Mouse (Mus musculus) MEL (cell line): ENCODE measurements at regions not wholly inside any gene's neighbourhood (a gene's known extent, or its start where the extent isn't known, plus 50 kb on each side); places are given as distances from the start of the nearest gene placed in this dataset.

Experiments used
- DNase-seq: peaks from one replicate; pipeline ENCODE4 v3.0.0; 2011; ENCODE audit warnings: low read depth, low spot score
- H3K27ac ChIP-seq: 2 replicates; pipeline ENCODE4 v1.5.1; 2012; ENCODE audit warnings: low read depth, mild to moderate bottlenecking, control low read depth, low read length, moderate library complexity; ENCODE audit not compliant: control insufficient read depth
- H3K27me3 ChIP-seq, 2 experiments: fragments of 150-350 bp in 1 of 2; sonication (generic) in 1 of 2; 2 replicates each; pipeline ENCODE4 v1.6.1; 2012; ENCODE audit warnings: low read length in 2 of 2, mild to moderate bottlenecking in 2 of 2, improper control_type of control experiment in 1 of 2, moderate library complexity in 1 of 2; ENCODE audit not compliant: insufficient read depth in 2 of 2, control insufficient read depth in 1 of 2
- H3K36me3 ChIP-seq, 2 experiments: 2 replicates each; pipeline ENCODE4 v1.6.1; 2012 to 2014; ENCODE audit warnings: low read length in 2 of 2, improper control_type of control experiment in 1 of 2, inconsistent platforms in 1 of 2, mild to moderate bottlenecking in 1 of 2; ENCODE audit not compliant: insufficient read depth in 2 of 2, control insufficient read depth in 1 of 2
- H3K4me1 ChIP-seq, 2 experiments: fragments of 150-350 bp in 1 of 2; sonication (generic) in 1 of 2; 2 replicates each; pipeline ENCODE4 v1.6.1; 2012; ENCODE audit warnings: low read length in 2 of 2, improper control_type of control experiment in 1 of 2, mild to moderate bottlenecking in 1 of 2; ENCODE audit not compliant: insufficient read depth in 2 of 2, control insufficient read depth in 1 of 2
- H3K4me3 ChIP-seq, 2 experiments: fragments of 150-350 bp in 1 of 2; sonication (generic) in 1 of 2; 2 replicates each; pipeline ENCODE4 v1.5.1; 2012; ENCODE audit warnings: low read depth in 2 of 2, low read length in 2 of 2, mild to moderate bottlenecking in 2 of 2, moderate library complexity in 2 of 2, control low read depth in 1 of 2, improper control_type of control experiment in 1 of 2; ENCODE audit not compliant: control insufficient read depth in 1 of 2, insufficient read depth in 1 of 2
- H3K79me2 ChIP-seq: 2 replicates; pipeline ENCODE4 v1.6.1; 2012; ENCODE audit warnings: mild to moderate bottlenecking, low read length, moderate library complexity; ENCODE audit not compliant: control insufficient read depth, poor library complexity, insufficient read depth
- H3K9ac ChIP-seq: 2 replicates; pipeline ENCODE4 v1.6.1; 2012; ENCODE audit warnings: low read depth, mild to moderate bottlenecking, control low read depth, low read length, moderate library complexity; ENCODE audit not compliant: control insufficient read depth, poor library complexity, severe bottlenecking
- H3K9me3 ChIP-seq: fragments of 150-350 bp; sonication (generic); replicated peaks from 2 replicates; pipeline ENCODE4 v1.6.1; 2012; ENCODE audit warnings: mild to moderate bottlenecking, low read length, improper control_type of control experiment, moderate library complexity; ENCODE audit not compliant: insufficient read depth
- CHD1 ChIP-seq: IDR thresholded peaks from 2 replicates; pipeline ENCODE4 v1.6.1; 2012; ENCODE audit warnings: low read depth, mild to moderate bottlenecking, inconsistent platforms, low read length, improper control_type of control experiment
- CTCF ChIP-seq, 3 experiments: IDR thresholded peaks in 2 of 3; conservative IDR thresholded peaks in 1 of 3; 2 replicates each; pipeline ENCODE4 v1.5.1; 2011 to 2012; ENCODE audit warnings: low read length in 3 of 3, low read depth in 2 of 3, mild to moderate bottlenecking in 2 of 3, improper control_type of control experiment in 1 of 3, inconsistent platforms in 1 of 3, mixed read lengths in 1 of 3, moderate library complexity in 1 of 3; ENCODE audit not compliant: control insufficient read depth in 1 of 3, insufficient read depth in 1 of 3, poor library complexity in 1 of 3, severe bottlenecking in 1 of 3
- ELF1 ChIP-seq: IDR thresholded peaks from 2 replicates; pipeline ENCODE4 v1.6.1; 2014; ENCODE audit warnings: low read depth, mild to moderate bottlenecking, inconsistent platforms, low read length, improper control_type of control experiment, moderate library complexity
- EP300 ChIP-seq, 2 experiments: IDR thresholded peaks; 2 replicates each; pipeline ENCODE4 v1.6.1; 2011; ENCODE audit warnings: improper control_type of control experiment in 2 of 2, low read length in 2 of 2, low read depth in 1 of 2, mild to moderate bottlenecking in 1 of 2
- ETS1 ChIP-seq: IDR thresholded peaks from 2 replicates; pipeline ENCODE4 v1.6.1; 2012; ENCODE audit warnings: low read depth, mild to moderate bottlenecking, inconsistent platforms, low read length, improper control_type of control experiment, moderate library complexity
- KAT2A ChIP-seq: conservative IDR thresholded peaks from 2 replicates; pipeline ENCODE4 v1.6.1; 2012; ENCODE audit warnings: low read depth, low read length, improper control_type of control experiment, inconsistent platforms
- MAX ChIP-seq: IDR thresholded peaks from 2 replicates; pipeline ENCODE4 v1.6.1; 2011; ENCODE audit warnings: low read length, improper control_type of control experiment
- MAZ ChIP-seq: IDR thresholded peaks from 2 replicates; pipeline ENCODE4 v1.6.1; 2012; ENCODE audit warnings: low read depth, mild to moderate bottlenecking, inconsistent platforms, low read length, improper control_type of control experiment
- MEF2A ChIP-seq: IDR thresholded peaks from 2 replicates; pipeline ENCODE4 v1.6.1; 2014; ENCODE audit warnings: low read depth, mild to moderate bottlenecking, inconsistent platforms, low read length, improper control_type of control experiment; ENCODE audit not compliant: poor library complexity, insufficient replicate concordance, severe bottlenecking; ENCODE audit errors: extremely low read depth
- POLR2A ChIP-seq, 2 experiments: IDR thresholded peaks; 2 replicates each; pipeline ENCODE4 v1.6.1; 2011 to 2012; ENCODE audit warnings: low read length in 2 of 2, mild to moderate bottlenecking in 2 of 2, control low read depth in 1 of 2, improper control_type of control experiment in 1 of 2, low read depth in 1 of 2, moderate library complexity in 1 of 2; ENCODE audit not compliant: control insufficient read depth in 1 of 2, insufficient read depth in 1 of 2, poor library complexity in 1 of 2
- POLR2AphosphoS2 ChIP-seq: IDR thresholded peaks from 2 replicates; pipeline ENCODE4 v1.6.1; 2011; ENCODE audit warnings: low read length, improper control_type of control experiment
- POLR2AphosphoS5 ChIP-seq: IDR thresholded peaks from 2 replicates; pipeline ENCODE4 v1.6.1; 2012; ENCODE audit warnings: low read depth, borderline replicate concordance, mild to moderate bottlenecking, inconsistent platforms, low read length, moderate library complexity, mixed read lengths
- RCOR1 ChIP-seq: IDR thresholded peaks from 2 replicates; pipeline ENCODE4 v1.6.1; 2012; ENCODE audit warnings: low read depth, mild to moderate bottlenecking, inconsistent platforms, low read length, improper control_type of control experiment
- TAL1 ChIP-seq: IDR thresholded peaks from 2 replicates; pipeline ENCODE4 v1.6.1; 2012; ENCODE audit warnings: mild to moderate bottlenecking, inconsistent platforms, low read length, moderate library complexity, mixed read lengths
- TCF12 ChIP-seq: IDR thresholded peaks from 2 replicates; pipeline ENCODE4 v1.6.1; 2014; ENCODE audit warnings: low read depth, mild to moderate bottlenecking, inconsistent platforms, low read length, improper control_type of control experiment, moderate library complexity
- USF1 ChIP-seq: IDR thresholded peaks from 2 replicates; pipeline ENCODE4 v1.6.1; 2014; ENCODE audit warnings: low read depth, mild to moderate bottlenecking, inconsistent platforms, low read length, improper control_type of control experiment, moderate library complexity
- ZKSCAN1 ChIP-seq: IDR thresholded peaks from 2 replicates; pipeline ENCODE4 v1.6.1; 2012; ENCODE audit warnings: low read depth, mild to moderate bottlenecking, inconsistent platforms, low read length, improper control_type of control experiment, moderate library complexity
- ZMIZ1 ChIP-seq: IDR thresholded peaks from 2 replicates; pipeline ENCODE4 v1.6.1; 2012; ENCODE audit warnings: low read depth, mild to moderate bottlenecking, inconsistent platforms, low read length, improper control_type of control experiment, moderate library complexity

- TF ChIP-seq TAL1 (no peak), MAX (no peak), EP300 (IDR thresholded peaks at IDR 0.05; ENCODE audit: low read depth in 1 of 2, low read length in 2 of 2) (no peak), MEF2A (no peak)
These were observed 136.8 kb upstream of the Dnajc19 start (continued) for GRCm38 (mm10) chr3:34217911-34218310.

GRCm38 (mm10) chr3:34214233-34214632 is 133.1 kb upstream of the Dnajc19 start:
- no peak for DNase-seq
- no peak overlapping the region for H3K4me3 ChIP-seq
- TF ChIP-seq EP300 (IDR thresholded peaks at IDR 0.05; ENCODE audit: low read depth in 1 of 2, low read length in 2 of 2) (no peak), POLR2A (IDR thresholded peaks at IDR 0.05; ENCODE audit: control insufficient read depth in 1 of 2, insufficient read depth in 1 of 2, low read depth in 1 of 2, low read length in 2 of 2, poor library complexity in 1 of 2) (no peak), MAX (no peak), CTCF (IDR thresholded peaks at IDR 0.05 in 2 of 3, conservative IDR thresholded peaks at IDR 0.05 in 1 of 3; ENCODE audit: control insufficient read depth in 1 of 3, insufficient read depth in 1 of 3, low read depth in 2 of 3, low read length in 3 of 3, poor library complexity in 1 of 3, severe bottlenecking in 1 of 3) (no peak), MEF2A (no peak), ETS1 (no peak), RCOR1 (no peak), ZMIZ1 (no peak), ELF1 (no peak), ZKSCAN1 (no peak), TAL1 (no peak)
- no peaks in the 10 kb centered on the region for H3K79me2 ChIP-seq
- no peak overlapping the region for H3K27ac ChIP-seq
- H3K36me3 ChIP-seq, result no peaks in the 10 kb centered on the region
- no peaks in the 10 kb centered on the region; a peak in 2 of 4 replicates for H3K27me3 ChIP-seq
- H3K4me1 ChIP-seq, result no peaks in the 10 kb centered on the region
- H3K9me3 ChIP-seq, result no peaks in the 10 kb centered on the region
- H3K9ac ChIP-seq, result no peak overlapping the region

DNA sequence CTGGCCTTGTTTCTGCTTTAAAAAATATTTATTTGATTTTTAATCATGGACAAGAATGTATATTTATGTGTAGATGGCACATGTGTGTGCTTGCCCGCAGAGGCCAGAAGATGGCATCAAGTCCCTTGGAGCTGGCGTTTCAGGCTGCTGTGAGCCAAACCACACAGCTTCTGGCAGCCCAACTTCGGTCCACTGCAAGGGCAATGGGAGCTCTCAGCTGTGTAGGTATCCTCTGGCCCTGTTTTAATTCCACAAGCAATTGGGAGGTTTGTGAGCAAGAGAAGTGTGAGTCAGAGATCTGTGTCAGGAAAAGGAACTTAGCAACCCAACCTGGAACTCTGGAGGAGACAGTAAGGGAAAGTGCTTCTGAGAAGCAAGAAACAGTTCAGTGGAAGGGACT is 125.3 kb upstream of the Dnajc19 start:
- H3K9ac ChIP-seq, result no peak overlapping the region
- H3K4me1 ChIP-seq, result no peaks in the 10 kb centered on the region
- H3K4me3 ChIP-seq, result no peak overlapping the region
- H3K9me3 ChIP-seq, result no peaks in the 10 kb centered on the region
- no peaks in the 10 kb centered on the region for H3K79me2 ChIP-seq
- TF ChIP-seq CHD1 (no peak), USF1 (no peak), ZKSCAN1 (no peak), KAT2A (no peak), POLR2AphosphoS5 (no peak), POLR2AphosphoS2 (no peak), CTCF (IDR thresholded peaks at IDR 0.05 in 2 of 3, conservative IDR thresholded peaks at IDR 0.05 in 1 of 3; ENCODE audit: control insufficient read depth in 1 of 3, insufficient read depth in 1 of 3, low read depth in 2 of 3, low read length in 3 of 3, poor library complexity in 1 of 3, severe bottlenecking in 1 of 3) (no peak), MAZ (no peak), TCF12 (no peak)
- H3K27me3 ChIP-seq, result no peaks in the 10 kb centered on the region; a peak in 1 of 4 replicates
- no peaks in the 10 kb centered on the region for H3K36me3 ChIP-seq
- DNase-seq, result no peak
- H3K27ac ChIP-seq, result no peak overlapping the region
